Mouse (Mus musculus) spleen, postnatal 10 days (tissue): ENCODE measurements around the gene Olfr944.

Experiments
- DNase-seq, 2 experiments: peaks; one replicate each; pipeline ENCODE4 v3.0.0; 2021 to 2022; ENCODE audit warnings: low spot score in 2 of 2

The Olfr944 gene

DNA sequence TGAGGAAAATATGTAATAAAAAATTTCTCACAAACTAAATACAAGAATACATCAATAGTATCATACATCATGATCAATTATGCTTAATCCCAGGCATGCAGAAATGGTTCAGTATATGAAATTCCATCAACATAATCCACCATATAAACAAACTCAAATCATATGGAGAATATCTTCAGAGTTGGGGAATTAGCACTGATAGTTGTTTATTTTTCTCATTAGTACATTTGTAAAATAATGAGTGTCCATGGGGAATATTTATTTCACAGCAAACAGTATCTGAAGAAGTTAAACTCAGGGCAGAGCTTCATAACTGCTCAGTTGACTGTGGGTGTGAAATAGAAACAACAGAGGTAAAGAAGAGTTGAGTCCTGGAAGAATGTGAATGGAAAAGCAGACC is at the start of gene Olfr944:
Gene Olfr944 (plus strand): TSS at position 301 of the 400 bp plus-strand sequence.
- no peak for DNase-seq

DNA sequence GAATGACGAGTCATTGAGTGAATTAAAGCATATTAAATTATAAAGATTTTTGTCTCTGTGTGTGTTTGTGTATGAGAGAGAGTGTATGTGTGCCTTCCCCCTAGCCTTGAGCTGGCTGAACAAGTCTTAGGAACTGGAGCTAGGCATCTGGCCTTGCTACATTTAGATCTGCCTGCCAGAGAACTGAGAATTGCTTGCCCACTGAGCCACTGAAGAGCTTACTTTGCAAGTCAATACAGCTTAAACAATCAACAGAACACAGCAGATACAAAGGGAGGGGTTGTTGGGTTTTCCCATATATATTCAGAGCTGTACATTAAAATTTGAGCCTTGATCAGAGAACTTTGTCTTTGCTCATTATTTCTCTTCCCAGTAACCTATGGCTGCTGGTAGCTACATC is 49.3 kb upstream of the Olfr944 start:
- no peak for DNase-seq

DNA sequence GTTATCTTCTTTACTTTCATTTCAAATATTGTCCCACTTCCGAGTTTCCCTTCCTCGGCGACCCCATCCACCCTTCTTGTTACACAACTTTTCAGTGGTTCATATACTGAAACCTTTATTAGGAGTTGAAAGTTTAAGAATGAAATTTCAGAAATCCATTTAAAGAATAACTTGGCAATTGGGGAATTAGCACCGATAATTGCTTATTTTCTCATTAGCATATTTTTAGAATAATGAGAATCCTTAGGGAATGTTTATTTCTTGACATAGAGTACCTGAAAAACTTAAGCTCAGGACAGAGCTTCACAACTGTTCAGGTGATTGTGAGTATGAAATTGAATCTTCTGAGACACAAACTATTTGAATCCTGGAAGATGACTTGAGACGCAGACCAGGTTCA is 35.7 kb upstream of the Olfr944 start, which contains the start of gene Olfr943:
Gene Olfr943 (plus strand): TSS at position 301 of the 400 bp plus-strand sequence.
- DNase-seq = no peak

DNA sequence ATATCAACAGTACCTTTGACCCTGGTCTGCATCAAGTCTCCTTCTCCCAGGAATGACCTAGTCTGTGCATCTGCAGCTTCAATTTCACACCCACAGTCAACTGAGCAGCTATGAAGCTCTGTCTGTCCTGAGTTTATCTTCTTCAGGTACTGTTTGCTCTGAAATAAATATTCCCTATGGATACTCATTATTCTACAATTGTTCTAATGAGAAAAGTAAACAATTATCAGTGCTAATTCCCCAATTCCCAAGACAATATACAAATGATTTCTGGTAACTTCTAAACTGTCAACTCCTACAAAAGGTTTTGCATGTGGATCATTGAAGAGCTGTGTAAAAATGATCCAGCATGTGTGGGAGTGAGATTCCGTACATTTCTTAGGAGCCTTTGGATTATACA is 48.2 kb downstream of the Olfr944 start, which contains the start of gene Olfr1537:
Gene Olfr1537 (minus strand): TSS at position 101 of the 400 bp plus-strand sequence.
- no peak for DNase-seq
